Mouse (Mus musculus): ENCODE results near the gene Kcng1. TPM values are rescaled to one million over a fixed set of nuclear protein-coding genes. Genes with fewer than 3 reads are reported as not detected.

The Kcng1 gene
- total RNA-seq, 1 experiment, result 1.3 TPM

- no peak for DNase-seq (ENCODE audit: low read depth, low spot score)
- no peaks in the 10 kb centered on the region for H3K9me3 ChIP-seq (ENCODE audit: control insufficient read depth, insufficient read depth, low read depth, low read length)
- no peak overlapping the region for H3K27ac ChIP-seq (ENCODE audit: insufficient read depth, low read depth, low read length, poor library complexity, severe bottlenecking)
- peaks cover 2% of the 10 kb centered on the region; the same call in 1 of the 2 replicates for H3K36me3 ChIP-seq (ENCODE audit: control insufficient read depth, insufficient read depth, low read length, poor library complexity, severe bottlenecking)
- H3K4me1 ChIP-seq (ENCODE audit: control insufficient read depth in 2 of 2, insufficient read depth in 2 of 2, low read length in 2 of 2, poor library complexity in 1 of 2), result peaks cover 0 to 10% of the 10 kb centered on the region in 2 experiments; a peak in 1 of 4 replicates
- H3K9ac ChIP-seq (ENCODE audit: insufficient read depth, low read depth, low read length, poor library complexity, severe bottlenecking), result no peak overlapping the region
- no peak overlapping the region for H3K4me3 ChIP-seq (ENCODE audit: insufficient read depth in 1 of 2, low read depth in 1 of 2, low read length in 2 of 2, poor library complexity in 1 of 2, severe bottlenecking in 1 of 2)
- in situ Hi-C loops (cut with MboI; ENCODE audit: low sequenced_read_pairs in 2 of 2, unreplicated experiment in 2 of 2), result no loop called here
- TF ChIP-seq MAFK (IDR thresholded peaks at IDR 0.05; ENCODE audit: insufficient read depth, low read depth, low read length), result no peak
- no peak for TF ChIP-seq HCFC1 (IDR thresholded peaks at IDR 0.05; ENCODE audit: borderline replicate concordance, insufficient read depth, low read length)
- TF ChIP-seq CHD2 (IDR thresholded peaks at IDR 0.05; ENCODE audit: low read depth, low read length), result no peak
- no peak for TF ChIP-seq ZNF384 (IDR thresholded peaks at IDR 0.05; ENCODE audit: low read depth, low read length)
- TF ChIP-seq ZC3H11A (IDR thresholded peaks at IDR 0.05; ENCODE audit: borderline replicate concordance, low read depth, low read length), result no peak
Observed at GRCm38 (mm10) chr2:168314646-168315446, 33.3 kb upstream of the Kcng1 start.

DNA sequence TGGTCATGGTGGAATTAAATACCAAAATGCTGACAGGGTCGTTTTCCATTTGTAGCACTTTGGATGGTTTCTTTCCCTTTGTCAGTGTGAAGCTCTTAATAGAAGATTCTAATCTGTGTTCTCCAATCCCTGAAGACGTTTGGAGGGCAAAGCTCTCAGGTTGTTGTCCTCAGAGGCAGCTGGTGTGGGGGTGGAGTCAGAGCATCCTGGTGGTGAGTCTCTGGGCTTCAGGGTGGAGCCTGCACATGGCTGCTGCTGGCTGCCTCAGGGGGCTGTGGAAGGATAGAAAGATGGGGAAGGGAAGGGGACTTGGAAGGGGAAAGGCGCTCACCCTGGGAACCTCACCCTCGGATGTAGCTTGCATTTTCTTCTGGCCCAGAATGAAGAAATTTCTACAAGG lies 31.0 kb upstream of the Kcng1 start:
- in situ Hi-C loops (cut with MboI; ENCODE audit: low sequenced_read_pairs in 2 of 2, unreplicated experiment in 2 of 2), result no loop called here
- peak; percentile 46 for DNase-seq (ENCODE audit: low read depth, low spot score)
- Histone ChIP-seq H3K4me1 (ENCODE audit: control insufficient read depth in 2 of 2, insufficient read depth in 2 of 2, low read length in 2 of 2, poor library complexity in 1 of 2) (peaks cover 0 to 10% of the 10 kb centered on the region in 2 experiments; a peak in 1 of 4 replicates), H3K9ac (ENCODE audit: insufficient read depth, low read depth, low read length, poor library complexity, severe bottlenecking) (no peak overlapping the region), H3K27ac (ENCODE audit: insufficient read depth, low read depth, low read length, poor library complexity, severe bottlenecking) (no peak overlapping the region), H3K4me3 (ENCODE audit: insufficient read depth in 1 of 2, low read depth in 1 of 2, low read length in 2 of 2, poor library complexity in 1 of 2, severe bottlenecking in 1 of 2) (peak overlapping the region in 1 of 2 experiments; percentile 4; a peak in 2 of 4 replicates), H3K36me3 (ENCODE audit: control insufficient read depth, insufficient read depth, low read length, poor library complexity, severe bottlenecking) (peaks cover 2% of the 10 kb centered on the region; the same call in 1 of the 2 replicates), H3K9me3 (ENCODE audit: control insufficient read depth, insufficient read depth, low read depth, low read length) (no peaks in the 10 kb centered on the region)
- peak; percentile 73 for TF ChIP-seq MAFK (IDR thresholded peaks at IDR 0.05; ENCODE audit: insufficient read depth, low read depth, low read length)
- TF ChIP-seq HCFC1 (IDR thresholded peaks at IDR 0.05; ENCODE audit: borderline replicate concordance, insufficient read depth, low read length), result no peak

DNA sequence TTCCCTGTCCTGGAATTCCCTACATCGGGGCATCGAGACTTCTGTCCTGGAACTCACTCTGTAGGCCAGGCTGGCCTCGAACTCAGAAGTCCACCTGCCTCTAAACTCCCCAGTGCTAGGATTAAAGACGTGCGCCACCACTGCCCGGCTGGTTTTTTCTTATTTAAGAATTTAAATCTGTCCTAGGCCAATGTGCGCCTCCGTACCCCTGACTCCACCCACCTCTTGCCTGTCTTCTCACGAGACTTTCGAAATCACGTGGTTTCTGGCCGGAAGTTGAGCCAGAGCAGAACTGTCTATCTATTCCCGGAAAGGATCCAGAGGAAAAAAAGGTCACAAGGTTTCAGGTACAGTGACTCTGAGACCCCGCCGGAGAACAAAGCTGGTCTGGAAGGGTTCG lies 29.5 kb upstream of the Kcng1 start:
- Histone ChIP-seq H3K9ac (ENCODE audit: insufficient read depth, low read depth, low read length, poor library complexity, severe bottlenecking) (peak overlapping the region; percentile 75), H3K9me3 (ENCODE audit: control insufficient read depth, insufficient read depth, low read depth, low read length) (no peaks in the 10 kb centered on the region), H3K4me3 (ENCODE audit: insufficient read depth in 1 of 2, low read depth in 1 of 2, low read length in 2 of 2, poor library complexity in 1 of 2, severe bottlenecking in 1 of 2) (peak overlapping the region; percentile 67 to 99), H3K27ac (ENCODE audit: insufficient read depth, low read depth, low read length, poor library complexity, severe bottlenecking) (peak overlapping the region; percentile 26; the same call in 1 of the 2 replicates), H3K36me3 (ENCODE audit: control insufficient read depth, insufficient read depth, low read length, poor library complexity, severe bottlenecking) (peaks cover 2% of the 10 kb centered on the region; the same call in 1 of the 2 replicates), H3K4me1 (ENCODE audit: control insufficient read depth in 2 of 2, insufficient read depth in 2 of 2, low read length in 2 of 2, poor library complexity in 1 of 2) (peaks cover 0 to 10% of the 10 kb centered on the region in 2 experiments; a peak in 1 of 4 replicates)
- peak; percentile 91 for TF ChIP-seq CHD2 (IDR thresholded peaks at IDR 0.05; ENCODE audit: low read depth, low read length)
- no peak for TF ChIP-seq HCFC1 (IDR thresholded peaks at IDR 0.05; ENCODE audit: borderline replicate concordance, insufficient read depth, low read length)
- DNase-seq (ENCODE audit: low read depth, low spot score), result peak; percentile 72
- in situ Hi-C loops (cut with MboI; ENCODE audit: low sequenced_read_pairs in 2 of 2, unreplicated experiment in 2 of 2), result no loop called here

DNA sequence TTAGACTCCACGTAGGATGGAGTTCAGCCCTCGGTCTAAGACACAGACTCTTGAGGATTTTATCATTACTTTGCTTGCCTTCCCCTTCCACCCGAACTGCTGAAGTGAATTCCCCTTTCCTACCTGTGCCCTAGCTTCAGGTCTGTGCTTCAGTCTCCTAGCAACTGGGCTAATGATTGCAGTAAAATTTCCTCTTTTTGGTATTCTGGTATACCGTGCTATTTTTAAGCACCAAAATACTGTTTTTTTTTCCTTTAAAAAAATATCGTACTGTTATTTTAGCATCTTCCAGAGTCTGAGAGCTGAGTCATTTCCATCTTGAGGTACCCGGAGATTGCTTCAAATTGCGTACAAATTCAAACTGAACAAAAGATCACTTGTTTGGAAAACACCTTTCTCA lies 27.4 kb upstream of the Kcng1 start:
- Histone ChIP-seq H3K9ac (ENCODE audit: insufficient read depth, low read depth, low read length, poor library complexity, severe bottlenecking) (no peak overlapping the region), H3K4me3 (ENCODE audit: insufficient read depth in 1 of 2, low read depth in 1 of 2, low read length in 2 of 2, poor library complexity in 1 of 2, severe bottlenecking in 1 of 2) (no peak overlapping the region), H3K27ac (ENCODE audit: insufficient read depth, low read depth, low read length, poor library complexity, severe bottlenecking) (no peak overlapping the region), H3K4me1 (ENCODE audit: control insufficient read depth in 2 of 2, insufficient read depth in 2 of 2, low read length in 2 of 2, poor library complexity in 1 of 2) (peaks cover 0 to 7% of the 10 kb centered on the region in 2 experiments; a peak in 1 of 4 replicates), H3K9me3 (ENCODE audit: control insufficient read depth, insufficient read depth, low read depth, low read length) (no peaks in the 10 kb centered on the region), H3K36me3 (ENCODE audit: control insufficient read depth, insufficient read depth, low read length, poor library complexity, severe bottlenecking) (peaks cover 2% of the 10 kb centered on the region; the same call in 1 of the 2 replicates)
- no peak for DNase-seq (ENCODE audit: low read depth, low spot score)
- TF ChIP-seq MAFK (IDR thresholded peaks at IDR 0.05; ENCODE audit: insufficient read depth, low read depth, low read length) (no peak), ZC3H11A (IDR thresholded peaks at IDR 0.05; ENCODE audit: borderline replicate concordance, low read depth, low read length) (no peak), HCFC1 (IDR thresholded peaks at IDR 0.05; ENCODE audit: borderline replicate concordance, insufficient read depth, low read length) (no peak), CHD2 (IDR thresholded peaks at IDR 0.05; ENCODE audit: low read depth, low read length) (no peak), ZNF384 (IDR thresholded peaks at IDR 0.05; ENCODE audit: low read depth, low read length) (no peak)
- in situ Hi-C loops (cut with MboI; ENCODE audit: low sequenced_read_pairs in 2 of 2, unreplicated experiment in 2 of 2), result no loop called here

Data from ES-E14 (cell line).